Mouse (Mus musculus): ENCODE data around the gene Zscan26. TPM values are rescaled to one million over a fixed set of nuclear protein-coding genes. Genes with fewer than 3 reads are reported as not detected.

Zscan26 gene
- polyA plus RNA-seq, 1 experiment from 2014 or later = 7.0 TPM

- Histone ChIP-seq H3K27ac (no peak overlapping the region), H3K36me3 (no peaks in the 10 kb centered on the region), H3K9ac (no peak overlapping the region), H3K27me3 (no peaks in the 10 kb centered on the region), H3K4me1 (replicated peaks) (peaks cover 45% of the 10 kb centered on the region), H3K4me3 (replicated peaks) (no peak overlapping the region), H3K9me3 (replicated peaks) (no peaks in the 10 kb centered on the region), H3K4me2 (no peak overlapping the region)
- no peak for DNase-seq
- WGBS (ENCODE audit: insufficient replicate concordance) = 46% methylated on average over 5 of the region's 5 CpGs
- ATAC-seq (ENCODE audit: low read depth) = no peak
Observed at GRCm38 (mm10) chr13:21423301-21423700, 30.2 kb downstream of the Zscan26 start.

GRCm38 (mm10) chr13:21418865-21419264, 34.7 kb downstream of the Zscan26 start:
- Histone ChIP-seq H3K9me3 (replicated peaks) (no peaks in the 10 kb centered on the region), H3K4me3 (replicated peaks) (no peak overlapping the region), H3K4me1 (replicated peaks) (peaks cover 83% of the 10 kb centered on the region), H3K36me3 (no peaks in the 10 kb centered on the region), H3K27me3 (no peaks in the 10 kb centered on the region), H3K9ac (peak overlapping the region; percentile 59), H3K27ac (peak overlapping the region; percentile 92), H3K4me2 (peak overlapping the region; percentile 49)
- 19% methylated on average over 6 of the region's 6 CpGs for WGBS (ENCODE audit: insufficient replicate concordance)
- ATAC-seq (ENCODE audit: low read depth) (peak; percentile 96), DNase-seq (peak; percentile 78)

GRCm38 (mm10) chr13:21417298-21418010, 36.1 kb downstream of the Zscan26 start:
- Histone ChIP-seq H3K36me3 (no peaks in the 10 kb centered on the region), H3K4me3 (replicated peaks) (no peak overlapping the region), H3K4me2 (no peak overlapping the region), H3K9ac (peak overlapping the region; percentile 23; the same call in 1 of the 2 replicates), H3K27ac (peak overlapping the region; percentile 65), H3K9me3 (replicated peaks) (no peaks in the 10 kb centered on the region), H3K4me1 (replicated peaks) (peaks cover 82% of the 10 kb centered on the region), H3K27me3 (no peaks in the 10 kb centered on the region)
- DNase-seq (no peak), ATAC-seq (ENCODE audit: low read depth) (no peak)
- WGBS (ENCODE audit: insufficient replicate concordance) = 79% methylated on average over 6 of the region's 6 CpGs

- H3K4me2 ChIP-seq = peak overlapping the region; percentile 56; the same call in 1 of the 2 replicates
- WGBS (ENCODE audit: insufficient replicate concordance) = 65% methylated on average over 2 of the region's 2 CpGs
- ATAC-seq (ENCODE audit: low read depth) = no peak
Observed at GRCm38 (mm10) chr13:21415750-21416149, 37.8 kb downstream of the Zscan26 start.

GRCm38 (mm10) chr13:21415266-21415665, 38.3 kb downstream of the Zscan26 start:
- WGBS (ENCODE audit: insufficient replicate concordance) = 29% methylated on average over 4 of the region's 4 CpGs
- no peaks in the 10 kb centered on the region for H3K36me3 ChIP-seq
- H3K9ac ChIP-seq = peak overlapping the region; percentile 59
- H3K4me3 ChIP-seq (replicated peaks) = peak overlapping the region; percentile 21; the same call in 1 of the 2 replicates
- no peaks in the 10 kb centered on the region for H3K9me3 ChIP-seq (replicated peaks)
- H3K4me2 ChIP-seq = peak overlapping the region; percentile 56
- no peaks in the 10 kb centered on the region for H3K27me3 ChIP-seq
- ATAC-seq (ENCODE audit: low read depth) (peak; percentile 25; the same call in 1 of the 2 replicates), DNase-seq (no peak)
- H3K27ac ChIP-seq = peak overlapping the region; percentile 98
- peaks cover 78% of the 10 kb centered on the region for H3K4me1 ChIP-seq (replicated peaks)

More at GRCm38 (mm10) chr13:21415750-21416149, 37.8 kb downstream of the Zscan26 start:
- DNase-seq = no peak
- no peak overlapping the region for H3K4me3 ChIP-seq (replicated peaks)
- H3K9me3 ChIP-seq (replicated peaks) = no peaks in the 10 kb centered on the region
- no peaks in the 10 kb centered on the region for H3K36me3 ChIP-seq
- H3K4me1 ChIP-seq (replicated peaks) = peaks cover 82% of the 10 kb centered on the region
- H3K27ac ChIP-seq = peak overlapping the region; percentile 98
- no peaks in the 10 kb centered on the region for H3K27me3 ChIP-seq
- peak overlapping the region; percentile 45 for H3K9ac ChIP-seq

- peak overlapping the region; percentile 21 for H3K4me3 ChIP-seq (replicated peaks)
- H3K9ac ChIP-seq = peak overlapping the region; percentile 59
- H3K36me3 ChIP-seq = no peaks in the 10 kb centered on the region
- H3K9me3 ChIP-seq (replicated peaks) = no peaks in the 10 kb centered on the region
- H3K4me2 ChIP-seq = peak overlapping the region; percentile 56
- no peaks in the 10 kb centered on the region for H3K27me3 ChIP-seq
- ATAC-seq (ENCODE audit: low read depth) (peak; percentile 75), DNase-seq (peak; percentile 46)
- WGBS (ENCODE audit: insufficient replicate concordance) = 23% methylated on average over 15 of the region's 15 CpGs
- H3K4me1 ChIP-seq (replicated peaks) = peaks cover 72% of the 10 kb centered on the region
- H3K27ac ChIP-seq = peak overlapping the region; percentile 98
Observed at GRCm38 (mm10) chr13:21414231-21415212, 39.0 kb downstream of the Zscan26 start.

GRCm38 (mm10) chr13:21408805-21409459, 44.6 kb downstream of the Zscan26 start:
- DNase-seq = no peak
- ATAC-seq (ENCODE audit: low read depth) = peak; percentile 29
- Histone ChIP-seq H3K9ac (peak overlapping the region; percentile 76), H3K27ac (peak overlapping the region; percentile 79), H3K27me3 (no peaks in the 10 kb centered on the region), H3K4me2 (peak overlapping the region; percentile 72), H3K4me1 (replicated peaks) (peaks cover 30% of the 10 kb centered on the region), H3K4me3 (replicated peaks) (peak overlapping the region; percentile 57), H3K9me3 (replicated peaks) (no peaks in the 10 kb centered on the region), H3K36me3 (no peaks in the 10 kb centered on the region)
- 58% methylated on average over 11 of the region's 11 CpGs for WGBS (ENCODE audit: insufficient replicate concordance)

- no peaks in the 10 kb centered on the region for H3K36me3 ChIP-seq
- WGBS (ENCODE audit: insufficient replicate concordance) = 3% methylated on average over 27 of the region's 27 CpGs
- H3K9ac ChIP-seq = peak overlapping the region; percentile 76
- peak overlapping the region; percentile 79 for H3K27ac ChIP-seq
- H3K4me1 ChIP-seq (replicated peaks) = peaks cover 22% of the 10 kb centered on the region
- DNase-seq (peak; percentile 42), ATAC-seq (ENCODE audit: low read depth) (peak; percentile 83)
- no peaks in the 10 kb centered on the region for H3K9me3 ChIP-seq (replicated peaks)
- H3K27me3 ChIP-seq = no peaks in the 10 kb centered on the region
- peak overlapping the region; percentile 72 for H3K4me2 ChIP-seq
- H3K4me3 ChIP-seq (replicated peaks) = peak overlapping the region; percentile 57
Observed at GRCm38 (mm10) chr13:21407969-21408804, 45.3 kb downstream of the Zscan26 start.

GRCm38 (mm10) chr13:21407341-21407740, 46.2 kb downstream of the Zscan26 start:
- peak overlapping the region; percentile 79; the same call in 1 of the 2 replicates for H3K27ac ChIP-seq
- H3K4me1 ChIP-seq (replicated peaks) = peaks cover 15% of the 10 kb centered on the region
- no peak for DNase-seq
- H3K4me3 ChIP-seq (replicated peaks) = no peak overlapping the region
- peak overlapping the region; percentile 72; the same call in 1 of the 2 replicates for H3K4me2 ChIP-seq
- no peaks in the 10 kb centered on the region for H3K27me3 ChIP-seq
- no peaks in the 10 kb centered on the region for H3K9me3 ChIP-seq (replicated peaks)
- no peak overlapping the region for H3K9ac ChIP-seq
- H3K36me3 ChIP-seq = no peaks in the 10 kb centered on the region
- no peak for ATAC-seq (ENCODE audit: low read depth)
- 83% methylated on average over 11 of the region's 11 CpGs for WGBS (ENCODE audit: insufficient replicate concordance)

GRCm38 (mm10) chr13:21402848-21403247, 50.7 kb downstream of the Zscan26 start:
- ATAC-seq (ENCODE audit: low read depth) (0 out of 2 replicates have a peak, but pooled peaks have one; percentile 22), DNase-seq (no peak)
- H3K9me3 ChIP-seq (replicated peaks) = no peaks in the 10 kb centered on the region
- peaks cover 23% of the 10 kb centered on the region for H3K4me1 ChIP-seq (replicated peaks)
- H3K9ac ChIP-seq = peak overlapping the region; percentile 91
- peak overlapping the region; percentile 82 for H3K4me2 ChIP-seq
- peaks cover 17% of the 10 kb centered on the region for H3K36me3 ChIP-seq
- peak overlapping the region; percentile 86 for H3K4me3 ChIP-seq (replicated peaks)
- H3K27ac ChIP-seq = no peak overlapping the region; the same call in 1 of the 2 replicates
- WGBS (ENCODE audit: insufficient replicate concordance) = 0% methylated on average over 2 of the region's 2 CpGs
- H3K27me3 ChIP-seq = no peaks in the 10 kb centered on the region
